Mouse (Mus musculus): ENCODE measurements around the gene Prpsap1. TPM values are rescaled to one million over a fixed set of nuclear protein-coding genes. Genes with fewer than 3 reads are reported as not detected.
"Not testable (repeated sequence)": the region's sequence is repeated elsewhere in the genome, so short reads cannot be mapped to it uniquely, and the experiment has no call there.

Prpsap1 gene
- polyA plus RNA-seq, 1 experiment from 2014 or later, result 178 TPM

DNA sequence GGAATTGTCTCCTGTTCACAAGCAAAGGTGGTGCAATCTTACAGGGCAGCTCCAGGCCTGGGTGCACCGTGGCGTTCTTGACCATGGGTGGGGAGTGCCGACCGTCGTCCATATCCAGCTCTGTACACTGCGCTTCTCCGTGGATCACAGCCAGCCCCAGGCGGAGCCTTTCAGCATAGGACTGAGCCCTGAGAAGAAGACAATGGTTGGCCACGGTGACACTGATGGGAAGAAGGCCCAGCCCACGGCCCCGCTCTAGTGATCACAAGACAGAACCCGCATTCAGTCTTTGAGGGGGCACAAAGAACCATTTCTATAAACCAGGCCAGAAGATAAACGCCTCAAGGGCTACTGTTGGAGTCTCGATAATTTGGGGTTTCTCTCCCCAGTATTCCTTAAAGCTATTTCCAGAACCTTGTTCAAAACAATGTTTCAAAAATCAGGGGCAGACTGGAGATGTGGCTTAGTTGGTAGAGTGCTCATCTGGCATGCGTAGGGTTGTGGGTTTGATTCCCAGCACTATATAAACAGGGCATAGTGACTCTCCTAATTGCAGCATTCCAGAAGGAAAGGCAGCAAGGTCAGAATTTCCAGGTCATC, 16.7 kb downstream of the Prpsap1 start:
- H3K4me1 ChIP-seq, result no peaks in the 10 kb centered on the region
- ATAC-seq, result no peak
- no peaks in the 10 kb centered on the region for H3K27me3 ChIP-seq
- no peak overlapping the region for H3K27ac ChIP-seq
- WGBS, result 83% methylated on average over 15 of the region's 15 CpGs
- peaks cover 99% of the 10 kb centered on the region for H3K36me3 ChIP-seq (ENCODE audit: poor library complexity, severe bottlenecking)
- no peak overlapping the region for H3K4me2 ChIP-seq
- no peaks in the 10 kb centered on the region for H3K9me3 ChIP-seq (replicated peaks)
- H3K4me3 ChIP-seq, result no peak overlapping the region
- H3K9ac ChIP-seq, result no peak overlapping the region

- peaks cover 99% of the 10 kb centered on the region for H3K36me3 ChIP-seq (ENCODE audit: poor library complexity, severe bottlenecking)
- WGBS, result 95% methylated on average over 6 of the region's 6 CpGs
- ATAC-seq, result no peak
- H3K9me3 ChIP-seq (replicated peaks), result no peaks in the 10 kb centered on the region
- H3K9ac ChIP-seq, result no peak overlapping the region
- no peak overlapping the region for H3K4me3 ChIP-seq
- H3K4me2 ChIP-seq, result no peak overlapping the region
- H3K4me1 ChIP-seq, result no peaks in the 10 kb centered on the region
- no peak overlapping the region for H3K27ac ChIP-seq
- no peaks in the 10 kb centered on the region for H3K27me3 ChIP-seq
These were observed 17.3 kb downstream of the Prpsap1 start for GRCm38 (mm10) chr11:116476696-116477095.

- no peak overlapping the region for H3K4me2 ChIP-seq
- H3K9me3 ChIP-seq (replicated peaks), result no peaks in the 10 kb centered on the region
- H3K4me3 ChIP-seq, result no peak overlapping the region
- H3K36me3 ChIP-seq (ENCODE audit: poor library complexity, severe bottlenecking), result peaks cover 99% of the 10 kb centered on the region
- 86% methylated on average over 10 of the region's 10 CpGs for WGBS
- H3K27ac ChIP-seq, result no peak overlapping the region
- no peak for ATAC-seq
- no peaks in the 10 kb centered on the region for H3K27me3 ChIP-seq
- H3K4me1 ChIP-seq, result no peaks in the 10 kb centered on the region
- H3K9ac ChIP-seq, result no peak overlapping the region
These were observed 18.0 kb downstream of the Prpsap1 start for GRCm38 (mm10) chr11:116476041-116476440.

GRCm38 (mm10) chr11:116472275-116472674, 21.7 kb downstream of the Prpsap1 start:
- Histone ChIP-seq H3K36me3 (ENCODE audit: poor library complexity, severe bottlenecking) (peaks cover 81% of the 10 kb centered on the region), H3K27ac (no peak overlapping the region)
- no peak for ATAC-seq

DNA sequence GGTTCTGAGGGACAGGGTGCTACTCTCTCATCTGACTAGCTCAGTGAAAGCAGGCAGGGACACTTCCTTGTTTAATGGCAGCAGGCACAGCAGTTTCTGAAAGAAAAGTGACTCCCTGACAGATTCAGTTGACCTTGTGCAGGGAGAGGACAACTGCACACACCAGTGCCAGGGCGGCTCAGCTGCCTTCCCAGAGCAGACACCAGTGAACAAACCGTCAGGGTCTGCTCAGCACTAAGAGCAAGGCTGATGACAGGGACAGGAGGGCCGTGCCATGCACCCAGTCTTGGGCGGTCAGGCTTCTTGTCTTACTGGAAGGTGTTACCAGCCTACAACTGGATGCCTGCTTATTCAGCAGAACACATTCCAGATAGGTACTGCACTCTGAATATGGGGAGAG, 23.1 kb downstream of the Prpsap1 start:
- 91% methylated on average over 4 of the region's 4 CpGs for WGBS
- H3K9me3 ChIP-seq (replicated peaks), result no peaks in the 10 kb centered on the region
- ATAC-seq, result no peak
- peak overlapping the region; percentile 10; the same call in 1 of the 2 replicates for H3K27ac ChIP-seq
- no peak overlapping the region for H3K4me2 ChIP-seq
- H3K4me1 ChIP-seq, result no peaks in the 10 kb centered on the region
- peaks cover 67% of the 10 kb centered on the region for H3K36me3 ChIP-seq (ENCODE audit: poor library complexity, severe bottlenecking)
- H3K4me3 ChIP-seq, result no peak overlapping the region
- no peak overlapping the region for H3K9ac ChIP-seq
- no peaks in the 10 kb centered on the region for H3K27me3 ChIP-seq

More at GRCm38 (mm10) chr11:116472275-116472674, 21.7 kb downstream of the Prpsap1 start:
- no peaks in the 10 kb centered on the region for H3K27me3 ChIP-seq
- H3K4me3 ChIP-seq, result no peak overlapping the region
- H3K9ac ChIP-seq, result no peak overlapping the region
- H3K4me2 ChIP-seq, result no peak overlapping the region
- H3K4me1 ChIP-seq, result no peaks in the 10 kb centered on the region
- WGBS, result 85% methylated on average over 4 of the region's 4 CpGs
- no peaks in the 10 kb centered on the region for H3K9me3 ChIP-seq (replicated peaks)

DNA sequence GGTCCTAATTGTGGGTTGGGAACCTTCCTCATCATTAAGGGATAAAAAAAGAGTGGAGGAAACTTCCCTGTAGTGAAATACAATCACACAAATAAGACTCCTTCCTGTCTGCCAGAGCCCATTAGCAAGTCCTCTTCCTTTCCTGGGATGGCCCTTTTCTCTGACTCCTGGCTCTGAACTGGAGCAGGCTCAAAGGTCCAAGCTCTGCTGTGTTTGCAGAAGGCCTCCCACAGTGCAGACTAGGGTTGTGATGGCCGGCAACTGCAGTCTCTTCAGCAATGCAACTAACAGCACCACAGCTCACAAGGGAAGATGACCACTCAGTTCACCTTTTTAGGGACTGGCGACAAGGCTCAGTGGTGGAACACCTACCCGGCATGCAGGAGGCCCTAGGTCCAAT, 23.8 kb downstream of the Prpsap1 start:
- no peaks in the 10 kb centered on the region for H3K4me1 ChIP-seq
- H3K36me3 ChIP-seq (ENCODE audit: poor library complexity, severe bottlenecking), result peaks cover 60% of the 10 kb centered on the region
- H3K9me3 ChIP-seq (replicated peaks), result no peaks in the 10 kb centered on the region
- H3K27me3 ChIP-seq, result no peaks in the 10 kb centered on the region
- no peak overlapping the region for H3K9ac ChIP-seq
- WGBS, result 79% methylated on average over 3 of the region's 3 CpGs
- H3K27ac ChIP-seq, result no peak overlapping the region
- ATAC-seq, result no peak
- H3K4me2 ChIP-seq, result no peak overlapping the region
- H3K4me3 ChIP-seq, result no peak overlapping the region

- ATAC-seq; H3K27ac ChIP-seq; H3K4me3 ChIP-seq; H3K9me3 ChIP-seq (replicated peaks); H3K4me1 ChIP-seq; H3K4me2 ChIP-seq; H3K27me3 ChIP-seq; H3K9ac ChIP-seq: not testable (repeated sequence)
- WGBS, result 90% methylated on average over 3 of the region's 3 CpGs
- peaks cover 43% of the 10 kb centered on the region for H3K36me3 ChIP-seq (ENCODE audit: poor library complexity, severe bottlenecking)
These were observed 25.7 kb downstream of the Prpsap1 start for GRCm38 (mm10) chr11:116468338-116468737.

- H3K27me3 ChIP-seq, result 0 out of 2 replicates have a peak, but pooled peaks cover 2% of the 10 kb centered on the region
- WGBS, result 72% methylated on average over 20 of the region's 20 CpGs
- H3K9ac ChIP-seq, result no peak within 1 kb of the TSS
- no peak for ATAC-seq
- H3K27ac ChIP-seq, result no peak within 1 kb of the TSS
- peaks cover 21% of the 10 kb centered on the region for H3K36me3 ChIP-seq (ENCODE audit: poor library complexity, severe bottlenecking)
- H3K4me3 ChIP-seq, result no peak within 1 kb of the TSS
- peaks cover 3% of the 10 kb centered on the region; the same call in 1 of the 2 replicates for H3K4me1 ChIP-seq
- H3K9me3 ChIP-seq (replicated peaks), result no peaks in the 10 kb centered on the region
- no peak within 1 kb of the TSS for H3K4me2 ChIP-seq
These were observed 27.9 kb downstream of the Prpsap1 start, which contains the start of gene Qrich2 for GRCm38 (mm10) chr11:116466141-116466540. Qrich2 (minus strand) TSS chr11:116466241.

GRCm38 (mm10) chr11:116463833-116464232, 30.2 kb downstream of the Prpsap1 start:
- peak; percentile 43; the same call in 1 of the 2 replicates for ATAC-seq
- H3K27me3 ChIP-seq, result 0 out of 2 replicates have a peak, but pooled peaks cover 2% of the 10 kb centered on the region
- WGBS, result 2% methylated on average over 2 of the region's 2 CpGs

DNA sequence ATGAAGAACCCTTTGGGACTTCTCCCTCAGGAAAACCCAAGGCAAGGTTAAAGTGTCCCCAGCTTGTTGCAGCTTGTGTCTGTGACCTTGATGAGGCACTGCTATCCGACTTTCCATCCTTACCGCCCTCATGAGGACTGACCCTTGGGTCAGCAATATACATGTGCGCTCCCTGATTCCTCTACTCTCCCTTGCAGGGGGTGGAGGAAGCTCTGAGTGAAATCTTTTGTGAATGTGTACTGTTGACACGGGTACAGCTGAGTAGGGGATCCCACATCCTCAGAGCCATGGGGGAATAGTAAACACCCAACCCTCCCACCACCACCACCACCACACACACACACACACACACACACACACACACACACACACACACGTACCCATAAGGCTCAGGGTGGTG, 30.7 kb downstream of the Prpsap1 start:
- no peak overlapping the region for H3K27ac ChIP-seq
- H3K4me2 ChIP-seq, result no peak overlapping the region
- H3K9ac ChIP-seq, result no peak overlapping the region
- 72% methylated on average over 4 of the region's 5 CpGs for WGBS
- no peak overlapping the region for H3K4me3 ChIP-seq
- H3K9me3 ChIP-seq (replicated peaks), result no peaks in the 10 kb centered on the region
- H3K36me3 ChIP-seq (ENCODE audit: poor library complexity, severe bottlenecking), result no peaks in the 10 kb centered on the region
- no peak for ATAC-seq
- 0 out of 2 replicates have a peak, but pooled peaks cover 2% of the 10 kb centered on the region for H3K27me3 ChIP-seq
- H3K4me1 ChIP-seq, result peaks cover 3% of the 10 kb centered on the region; the same call in 1 of the 2 replicates

More at GRCm38 (mm10) chr11:116463833-116464232, 30.2 kb downstream of the Prpsap1 start:
- H3K9me3 ChIP-seq (replicated peaks), result no peaks in the 10 kb centered on the region
- no peak overlapping the region for H3K27ac ChIP-seq
- H3K36me3 ChIP-seq (ENCODE audit: poor library complexity, severe bottlenecking), result no peaks in the 10 kb centered on the region
- H3K4me1 ChIP-seq, result peaks cover 3% of the 10 kb centered on the region; the same call in 1 of the 2 replicates
- H3K4me3 ChIP-seq, result no peak overlapping the region
- no peak overlapping the region for H3K4me2 ChIP-seq
- H3K9ac ChIP-seq, result no peak overlapping the region

DNA sequence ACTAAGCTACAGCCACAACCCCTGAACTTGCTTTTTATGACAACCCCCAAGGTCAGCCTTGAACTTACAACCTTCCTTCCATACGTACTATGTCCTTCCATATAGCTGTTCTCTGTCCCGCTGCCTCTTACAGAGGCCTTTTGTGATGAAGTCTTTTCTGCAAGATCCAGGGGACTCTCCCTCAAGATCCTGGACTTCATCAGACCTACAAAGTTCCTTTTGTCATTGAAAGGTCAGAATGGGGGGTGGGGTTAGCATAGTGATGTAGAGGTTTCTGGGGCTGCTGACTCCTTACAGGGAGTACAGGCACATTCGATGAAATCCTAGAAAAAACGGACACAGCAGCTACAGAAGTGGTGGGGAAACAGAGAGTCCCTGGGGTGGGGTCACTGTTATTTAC, 34.2 kb downstream of the Prpsap1 start:
- Histone ChIP-seq H3K27me3 (0 out of 2 replicates have a peak, but pooled peaks cover 10% of the 10 kb centered on the region), H3K9me3 (replicated peaks) (no peaks in the 10 kb centered on the region), H3K4me1 (peaks cover 3% of the 10 kb centered on the region; the same call in 1 of the 2 replicates), H3K27ac (no peak overlapping the region), H3K4me3 (no peak overlapping the region), H3K36me3 (ENCODE audit: poor library complexity, severe bottlenecking) (no peaks in the 10 kb centered on the region), H3K4me2 (no peak overlapping the region), H3K9ac (no peak overlapping the region)
- 55% methylated on average over 4 of the region's 4 CpGs for WGBS
- no peak for ATAC-seq

DNA sequence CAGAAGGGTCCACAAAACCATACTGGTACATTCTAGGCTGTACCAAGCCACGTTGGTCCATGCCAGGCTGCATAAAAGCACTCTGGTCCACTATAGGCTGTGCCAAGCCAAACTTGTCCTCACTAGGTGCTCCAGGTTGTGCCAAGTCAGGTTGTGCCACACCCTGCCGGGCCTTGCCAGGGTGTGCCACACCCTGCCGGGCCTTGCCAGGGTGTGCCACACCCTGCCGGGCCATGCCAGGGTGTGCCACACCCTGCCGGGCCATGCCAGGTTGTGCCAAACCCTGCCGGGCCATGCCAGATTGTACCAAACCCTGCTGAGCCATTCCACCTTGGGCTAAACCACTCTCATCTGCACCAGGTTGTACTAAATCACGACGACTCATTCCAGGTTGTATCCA, 37.8 kb downstream of the Prpsap1 start:
- H3K36me3 ChIP-seq (ENCODE audit: poor library complexity, severe bottlenecking), result no peaks in the 10 kb centered on the region
- 0 out of 2 replicates have a peak, but pooled peaks cover 7% of the 10 kb centered on the region for H3K27me3 ChIP-seq
- no peak overlapping the region for H3K9ac ChIP-seq
- no peak overlapping the region for H3K4me2 ChIP-seq
- WGBS, result 90% methylated on average over 8 of the region's 8 CpGs
- H3K9me3 ChIP-seq (replicated peaks), result no peaks in the 10 kb centered on the region
- no peak for ATAC-seq
- H3K4me1 ChIP-seq, result no peaks in the 10 kb centered on the region
- no peak overlapping the region for H3K4me3 ChIP-seq
- H3K27ac ChIP-seq, result no peak overlapping the region
